Mouse (Mus musculus): ENCODE results near the gene Adgrg1. TPM values are rescaled to one million over a fixed set of nuclear protein-coding genes. Genes with fewer than 3 reads are reported as not detected.

Adgrg1 gene
- polyA plus RNA-seq, 1 experiment from 2014 or later: 42.4 TPM

GRCm38 (mm10) chr8:95012442-95012919, 37.9 kb downstream of the Adgrg1 start:
- Histone ChIP-seq H3K4me3 (ENCODE audit: low read depth, low read length) (no peak overlapping the region), H3K9me3 (ENCODE audit: control insufficient read depth, low read length) (no peaks in the 10 kb centered on the region), H3K4me2 (replicated peaks; ENCODE audit: low read depth) (no peak overlapping the region), H3K36me3 (ENCODE audit: control insufficient read depth, insufficient read depth, low read length) (no peaks in the 10 kb centered on the region; the same call in 1 of the 2 replicates), H3K4me1 (replicated peaks; ENCODE audit: control insufficient read depth, insufficient read depth) (no peaks in the 10 kb centered on the region), H3K9ac (ENCODE audit: low read length) (no peak overlapping the region), H3K27me3 (ENCODE audit: control insufficient read depth, insufficient read depth, low read length) (no peaks in the 10 kb centered on the region), H3K27ac (replicated peaks) (no peak overlapping the region)
- ATAC-seq (ENCODE audit: low FRiP score, low TSS enrichment) (no peak), DNase-seq (ENCODE audit: low spot score) (no peak)
- WGBS: 83% methylated on average over 15 of the region's 15 CpGs
- TF ChIP-seq EP300 (optimal IDR thresholded peaks at IDR 0.05): no peak
- no peak for TF ChIP-seq CTCF (IDR thresholded peaks at IDR 0.05; ENCODE audit: low read depth)

DNA sequence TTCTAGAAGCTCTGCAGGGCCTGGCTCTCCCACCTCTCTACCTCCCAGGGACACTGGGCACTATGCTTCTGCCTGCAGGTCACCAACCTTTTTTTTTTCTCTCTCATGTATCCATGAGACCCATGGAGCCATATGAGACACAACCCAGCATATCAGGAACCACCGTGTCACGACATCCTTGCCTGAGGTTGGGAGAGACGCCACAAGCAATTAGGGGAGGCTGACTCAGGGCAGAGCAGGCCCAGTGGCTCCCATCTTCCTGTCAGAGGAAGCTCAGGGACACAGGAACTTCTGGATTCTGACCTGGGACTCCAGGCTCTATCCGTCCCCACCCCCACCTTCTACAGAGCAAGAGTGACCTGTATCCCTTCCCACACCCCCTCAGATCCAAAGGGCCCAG, 41.3 kb downstream of the Adgrg1 start:
- Histone ChIP-seq H3K9ac (ENCODE audit: low read length) (no peak overlapping the region), H3K27ac (replicated peaks) (no peak overlapping the region), H3K4me3 (ENCODE audit: low read depth, low read length) (no peak overlapping the region), H3K36me3 (ENCODE audit: control insufficient read depth, insufficient read depth, low read length) (no peaks in the 10 kb centered on the region), H3K27me3 (ENCODE audit: control insufficient read depth, insufficient read depth, low read length) (no peaks in the 10 kb centered on the region), H3K9me3 (ENCODE audit: control insufficient read depth, low read length) (no peaks in the 10 kb centered on the region), H3K4me2 (replicated peaks; ENCODE audit: low read depth) (no peak overlapping the region), H3K4me1 (replicated peaks; ENCODE audit: control insufficient read depth, insufficient read depth) (no peaks in the 10 kb centered on the region)
- DNase-seq (ENCODE audit: low spot score): no peak
- no peak for TF ChIP-seq CTCF (IDR thresholded peaks at IDR 0.05; ENCODE audit: low read depth)
- 79% methylated on average over 4 of the region's 4 CpGs for WGBS
- no peak for ATAC-seq (ENCODE audit: low FRiP score, low TSS enrichment)

DNA sequence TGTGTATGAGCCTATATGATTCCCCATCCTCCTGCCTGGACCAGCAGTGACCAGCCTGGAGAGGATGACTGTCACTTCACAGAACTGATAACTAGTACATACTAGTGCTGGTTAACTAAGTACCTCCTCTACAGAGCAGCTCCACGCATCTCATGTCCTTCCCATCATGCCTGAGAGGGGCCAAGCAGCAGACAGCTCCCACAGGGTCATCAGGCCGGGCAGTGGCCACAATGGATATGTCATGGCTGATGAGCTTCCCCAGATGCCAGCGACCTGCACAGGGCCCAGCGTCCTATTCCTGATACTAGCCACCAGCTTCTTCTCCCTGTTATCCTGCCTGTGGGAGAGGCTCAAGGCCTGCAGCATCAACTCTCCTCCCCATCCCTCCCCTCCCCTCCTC, 42.1 kb downstream of the Adgrg1 start:
- no peaks in the 10 kb centered on the region for H3K9me3 ChIP-seq (ENCODE audit: control insufficient read depth, low read length)
- H3K27me3 ChIP-seq (ENCODE audit: control insufficient read depth, insufficient read depth, low read length): no peaks in the 10 kb centered on the region
- DNase-seq (ENCODE audit: low spot score): no peak
- no peak overlapping the region for H3K4me3 ChIP-seq (ENCODE audit: low read depth, low read length)
- no peak overlapping the region for H3K27ac ChIP-seq (replicated peaks)
- no peak for ATAC-seq (ENCODE audit: low FRiP score, low TSS enrichment)
- no peak overlapping the region for H3K9ac ChIP-seq (ENCODE audit: low read length)
- no peaks in the 10 kb centered on the region for H3K4me1 ChIP-seq (replicated peaks; ENCODE audit: control insufficient read depth, insufficient read depth)
- no peak overlapping the region for H3K4me2 ChIP-seq (replicated peaks; ENCODE audit: low read depth)
- 73% methylated on average over 4 of the region's 4 CpGs for WGBS
- TF ChIP-seq EP300 (optimal IDR thresholded peaks at IDR 0.05): no peak
- no peaks in the 10 kb centered on the region for H3K36me3 ChIP-seq (ENCODE audit: control insufficient read depth, insufficient read depth, low read length)

GRCm38 (mm10) chr8:95017451-95017850, 42.9 kb downstream of the Adgrg1 start, which contains the start of gene Adgrg3:
Gene Adgrg3 (plus strand): TSS chr8:95017692.
- Histone ChIP-seq H3K27me3 (ENCODE audit: control insufficient read depth, insufficient read depth, low read length) (no peaks in the 10 kb centered on the region), H3K9ac (ENCODE audit: low read length) (no peak within 1 kb of the TSS), H3K4me1 (replicated peaks; ENCODE audit: control insufficient read depth, insufficient read depth) (no peaks in the 10 kb centered on the region), H3K9me3 (ENCODE audit: control insufficient read depth, low read length) (no peaks in the 10 kb centered on the region), H3K27ac (replicated peaks) (0 out of 2 replicates have a peak within 1 kb of the TSS, but pooled peaks have one; percentile 4), H3K4me2 (replicated peaks; ENCODE audit: low read depth) (no peak within 1 kb of the TSS), H3K4me3 (ENCODE audit: low read depth, low read length) (no peak within 1 kb of the TSS), H3K36me3 (ENCODE audit: control insufficient read depth, insufficient read depth, low read length) (no peaks in the 10 kb centered on the region)
- ATAC-seq (ENCODE audit: low FRiP score, low TSS enrichment): no peak
- DNase-seq (ENCODE audit: low spot score): no peak
- 60% methylated on average over 11 of the region's 11 CpGs for WGBS
- TF ChIP-seq CTCF (IDR thresholded peaks at IDR 0.05; ENCODE audit: low read depth): no peak
- TF ChIP-seq EP300 (optimal IDR thresholded peaks at IDR 0.05): no peak

DNA sequence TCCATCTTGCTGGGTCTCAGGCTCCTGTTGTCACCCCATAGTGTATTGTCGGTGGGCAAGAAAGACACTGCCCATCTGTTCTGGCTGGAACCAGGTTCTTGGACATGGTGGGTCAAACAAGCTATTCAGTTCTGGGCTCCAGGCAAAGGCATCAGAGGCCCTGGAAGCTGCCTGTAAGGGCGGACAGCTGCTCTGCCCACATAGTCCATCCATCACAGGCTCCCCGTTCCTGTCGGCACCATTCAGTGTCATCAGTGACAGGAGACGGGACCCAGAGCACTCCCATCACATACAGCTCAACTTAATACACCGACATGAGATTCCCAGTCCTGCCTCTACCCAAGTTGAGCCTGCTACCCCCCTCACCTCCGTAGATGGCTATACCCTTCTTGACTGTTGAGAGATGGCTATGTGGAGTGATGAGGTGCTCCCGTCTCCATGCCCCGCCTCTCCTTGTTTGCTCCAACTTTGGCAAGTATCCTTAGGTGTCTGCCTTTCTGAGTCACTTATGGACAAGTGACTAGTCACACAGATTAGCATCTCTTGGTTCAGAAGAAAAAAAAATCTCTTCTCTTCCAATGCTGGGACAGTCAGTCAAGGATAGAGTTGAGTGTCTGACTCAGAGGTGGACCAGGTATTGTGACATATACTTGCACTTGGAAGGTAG, 43.6 kb downstream of the Adgrg1 start:
- ATAC-seq (ENCODE audit: low FRiP score, low TSS enrichment): no peak
- Histone ChIP-seq H3K4me2 (replicated peaks; ENCODE audit: low read depth) (no peak overlapping the region), H3K27ac (replicated peaks) (0 out of 2 replicates have a peak overlapping the region, but pooled peaks have one; percentile 4), H3K4me3 (ENCODE audit: low read depth, low read length) (no peak overlapping the region), H3K27me3 (ENCODE audit: control insufficient read depth, insufficient read depth, low read length) (no peaks in the 10 kb centered on the region), H3K36me3 (ENCODE audit: control insufficient read depth, insufficient read depth, low read length) (no peaks in the 10 kb centered on the region), H3K9ac (ENCODE audit: low read length) (no peak overlapping the region), H3K4me1 (replicated peaks; ENCODE audit: control insufficient read depth, insufficient read depth) (no peaks in the 10 kb centered on the region), H3K9me3 (ENCODE audit: control insufficient read depth, low read length) (no peaks in the 10 kb centered on the region)
- TF ChIP-seq EP300 (optimal IDR thresholded peaks at IDR 0.05) (no peak), CTCF (IDR thresholded peaks at IDR 0.05; ENCODE audit: low read depth) (no peak)
- DNase-seq (ENCODE audit: low spot score): no peak
- WGBS: 61% methylated on average over 9 of the region's 9 CpGs

DNA sequence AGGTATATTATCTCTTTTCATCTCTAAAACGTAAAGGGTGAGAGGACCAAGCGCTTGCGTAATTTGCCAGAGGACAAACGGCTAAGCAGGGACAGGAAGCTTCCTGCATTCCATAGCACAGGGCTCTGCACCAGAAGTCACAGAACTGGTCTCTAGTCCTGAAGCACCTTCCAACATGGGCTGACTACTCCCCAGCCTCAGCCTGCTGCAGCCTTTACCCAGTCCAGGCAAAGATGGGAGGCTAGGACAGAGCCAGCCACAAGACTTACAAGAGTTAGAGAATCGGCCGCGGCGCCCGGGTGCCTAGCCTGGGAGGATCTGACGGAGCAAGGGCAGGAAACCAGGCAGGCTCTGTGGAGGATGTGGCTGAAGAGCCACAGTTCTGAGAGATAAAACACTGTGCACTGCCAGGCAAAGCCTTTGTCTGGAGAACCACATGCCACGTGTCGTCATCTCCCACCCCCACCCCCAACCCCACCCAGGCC, 45.8 kb downstream of the Adgrg1 start:
- Histone ChIP-seq H3K27ac (replicated peaks) (no peak overlapping the region), H3K27me3 (ENCODE audit: control insufficient read depth, insufficient read depth, low read length) (no peaks in the 10 kb centered on the region), H3K9me3 (ENCODE audit: control insufficient read depth, low read length) (no peaks in the 10 kb centered on the region), H3K4me1 (replicated peaks; ENCODE audit: control insufficient read depth, insufficient read depth) (no peaks in the 10 kb centered on the region), H3K4me2 (replicated peaks; ENCODE audit: low read depth) (no peak overlapping the region), H3K9ac (ENCODE audit: low read length) (no peak overlapping the region), H3K36me3 (ENCODE audit: control insufficient read depth, insufficient read depth, low read length) (no peaks in the 10 kb centered on the region), H3K4me3 (ENCODE audit: low read depth, low read length) (no peak overlapping the region)
- ATAC-seq (ENCODE audit: low FRiP score, low TSS enrichment): no peak
- DNase-seq (ENCODE audit: low spot score): no peak
- 48% methylated on average over 12 of the region's 12 CpGs for WGBS
- TF ChIP-seq CTCF (IDR thresholded peaks at IDR 0.05; ENCODE audit: low read depth) (no peak), EP300 (optimal IDR thresholded peaks at IDR 0.05) (no peak)
